Mouse (Mus musculus) midbrain, postnatal 0 days (tissue): ENCODE measurements around the gene Cdkn1b. TPM values are rescaled to one million over a fixed set of nuclear protein-coding genes. Genes with fewer than 3 reads are reported as not detected.

Experiments
- ATAC-seq: fragments of 200-750 bp; cut with Nextera tagmentation; 2 replicates; pipeline ENCODE4 v1.8.0; 2017; ENCODE audit warnings: moderate number of reproducible peaks, mild to moderate bottlenecking, moderate TSS enrichment, moderate library complexity; ENCODE audit not compliant: low FRiP score
- DNase-seq: peaks from one replicate; pipeline ENCODE4 v3.0.0-alpha.2; 2015; ENCODE audit warnings: low spot score
- H3K27ac ChIP-seq: fragments of 300-500 bp; sonication (generic); 2 replicates; pipeline ENCODE4 v1.5.1; 2014; ENCODE audit warnings: low read depth, mild to moderate bottlenecking, low read length, mixed read lengths
- H3K27me3 ChIP-seq: fragments of 300-500 bp; sonication (generic); 2 replicates; pipeline ENCODE4 v1.6.1; 2014; ENCODE audit warnings: low read length, control low read depth, mixed read lengths; ENCODE audit not compliant: insufficient read depth
- H3K36me3 ChIP-seq: fragments of 300-500 bp; sonication (generic); 2 replicates; pipeline ENCODE4 v1.6.1; 2014; ENCODE audit warnings: low read length, control low read depth, mixed read lengths; ENCODE audit not compliant: insufficient read depth
- H3K4me1 ChIP-seq: fragments of 300-500 bp; sonication (generic); 2 replicates; pipeline ENCODE4 v1.6.1; 2014; ENCODE audit warnings: mild to moderate bottlenecking, control low read depth, antibody characterized with exemption, low read length, mixed read lengths; ENCODE audit not compliant: insufficient read depth
- H3K4me2 ChIP-seq: fragments of 300-500 bp; sonication (generic); 2 replicates; pipeline ENCODE4 v1.6.1; 2014; ENCODE audit warnings: low read depth, mild to moderate bottlenecking, low read length, mixed read lengths; ENCODE audit not compliant: poor library complexity, severe bottlenecking
- H3K4me3 ChIP-seq: fragments of 300-500 bp; sonication (generic); 2 replicates; pipeline ENCODE4 v1.5.1; 2014; ENCODE audit warnings: low read depth, mild to moderate bottlenecking, low read length, moderate library complexity
- H3K9ac ChIP-seq: fragments of 300-500 bp; sonication (generic); replicated peaks from 2 replicates; pipeline ENCODE4 v1.6.1; 2014; ENCODE audit warnings: mild to moderate bottlenecking, low read length, moderate library complexity, mixed read lengths; ENCODE audit not compliant: poor library complexity, severe bottlenecking
- H3K9me3 ChIP-seq: fragments of 300-500 bp; sonication (generic); 2 replicates; pipeline ENCODE4 v1.6.1; 2016; ENCODE audit warnings: low read length, control low read depth
- CTCF ChIP-seq: IDR thresholded peaks from 2 replicates; pipeline ENCODE4 v1.5.1; 2016; ENCODE audit warnings: antibody characterized with exemption, mild to moderate bottlenecking
- WGBS: fragments of 180-500 bp; shearing (Covaris S2); extraction: QIAGEN DNeasy Blood & Tissue Kit; methylation state at CpG from one replicate; pipeline ENCODE4 v1.1.7; 2014; 5-methylcytosine and 5-hydroxymethylcytosine counted together
- polyA plus RNA-seq: library from polyadenylated mRNA; unstranded; fragments of >200 nt; fragmentation: Nextera tagmentation; extraction: Ambion mirVana; gene quantifications from 2 replicates; pipeline ENCODE4 v1.2.1, GENCODE M21; 2015
- total RNA-seq: library from RNA; depleted of rRNA; stranded (reverse); fragments of >200 nt; gene quantifications from 2 replicates; pipeline ENCODE4 v1.2.3, GENCODE M21; 2014

Cdkn1b gene
- total and polyA plus RNA-seq, 2 experiments from 2014 or later = 25.6 to 58.8 TPM

DNA sequence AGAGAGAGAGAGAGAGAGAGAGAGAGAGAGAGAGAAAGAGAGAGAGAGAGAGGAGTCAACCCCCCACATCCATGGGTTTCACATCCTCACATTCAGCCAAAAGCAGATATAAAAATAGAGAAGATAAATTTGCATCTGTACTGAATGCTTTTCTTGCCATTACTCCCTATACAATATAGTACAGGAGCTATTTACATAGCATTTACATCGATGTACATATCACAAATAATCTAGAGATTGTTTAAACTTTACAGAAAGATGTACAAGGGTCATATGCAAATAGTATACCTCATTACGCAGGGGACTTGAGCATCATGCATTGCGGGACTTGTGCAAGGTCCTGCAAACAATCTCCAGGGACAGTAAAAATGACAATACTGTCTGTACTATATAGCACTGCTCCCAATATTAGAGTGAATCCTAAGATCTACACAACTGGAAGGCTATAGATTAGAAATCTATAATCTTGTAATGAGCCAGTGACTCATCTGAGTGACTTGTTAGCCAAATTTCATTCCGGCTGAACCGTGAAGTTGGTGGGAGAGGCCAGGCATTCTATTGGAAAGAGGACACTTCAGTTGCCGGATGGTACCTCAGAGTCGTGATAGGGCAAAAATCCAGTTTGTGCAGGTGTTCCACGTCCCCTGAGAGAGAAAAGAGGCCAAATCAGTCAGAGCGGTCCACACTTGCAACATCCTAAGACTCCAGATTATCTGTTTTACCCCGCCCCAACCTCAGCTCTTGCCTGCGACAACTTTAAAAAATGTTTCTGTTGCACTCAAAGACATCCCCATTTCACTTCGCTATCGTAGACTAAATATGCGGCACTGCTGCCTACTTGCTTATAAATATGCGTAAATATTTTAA lies 23.4 kb upstream of the Cdkn1b start:
- no peak overlapping the region for H3K27ac ChIP-seq

DNA sequence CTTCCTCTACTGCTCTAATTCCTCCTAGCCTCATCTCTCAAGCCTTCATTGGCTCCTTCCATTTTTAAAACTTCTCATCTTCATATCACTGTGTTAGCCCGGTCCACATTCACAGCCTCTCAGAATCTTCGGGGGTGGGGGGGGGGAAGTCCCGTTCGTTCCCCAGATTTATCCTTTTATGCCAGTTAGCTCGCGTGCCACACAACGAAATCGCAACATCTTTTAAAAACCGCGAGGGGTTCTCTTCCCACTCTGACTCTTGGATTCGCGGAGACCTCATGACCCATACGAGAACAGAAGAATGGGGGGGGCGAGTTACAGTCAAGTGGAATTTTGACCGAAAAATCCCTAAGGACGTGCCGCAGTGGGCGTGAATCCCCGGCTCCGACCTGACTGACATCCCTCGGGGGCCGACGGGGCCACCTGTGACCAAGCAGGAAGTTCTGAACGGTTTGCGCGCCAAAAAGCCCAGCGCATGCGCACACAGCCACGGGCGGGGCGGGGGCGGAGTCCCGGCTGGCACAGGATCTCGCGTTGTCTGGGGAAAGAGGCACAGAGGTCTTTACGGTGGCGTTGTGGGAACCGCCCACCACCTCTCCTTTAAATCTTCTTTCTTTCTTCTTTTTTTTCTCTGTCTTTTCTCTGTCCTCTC lies 22.6 kb upstream of the Cdkn1b start:
- WGBS = under 1% methylated on average over 38 of the region's 38 CpGs
- H3K4me3 ChIP-seq = peak overlapping the region; percentile 60
- H3K9ac ChIP-seq = peak overlapping the region; percentile 95
- no peaks in the 10 kb centered on the region for H3K9me3 ChIP-seq
- no peaks in the 10 kb centered on the region for H3K27me3 ChIP-seq
- ATAC-seq (peak; percentile 95), DNase-seq (peak; percentile 93)
- no peak for TF ChIP-seq CTCF
- peak overlapping the region; percentile 67 for H3K4me2 ChIP-seq
- H3K4me1 ChIP-seq = peaks cover 4% of the 10 kb centered on the region; the same call in 1 of the 2 replicates
- peak overlapping the region; percentile 99 for H3K27ac ChIP-seq
- no peaks in the 10 kb centered on the region for H3K36me3 ChIP-seq

More for the DNA sequence above, 23.4 kb upstream of the Cdkn1b start:
- no peaks in the 10 kb centered on the region for H3K9me3 ChIP-seq
- H3K27me3 ChIP-seq = no peaks in the 10 kb centered on the region
- 52% methylated on average over 15 of the region's 15 CpGs for WGBS
- H3K4me1 ChIP-seq = peaks cover 4% of the 10 kb centered on the region; the same call in 1 of the 2 replicates
- no peak for ATAC-seq
- no peaks in the 10 kb centered on the region for H3K36me3 ChIP-seq
- peak overlapping the region; percentile 60 for H3K4me3 ChIP-seq
- no peak for TF ChIP-seq CTCF
- peak overlapping the region; percentile 67 for H3K4me2 ChIP-seq
- H3K9ac ChIP-seq = peak overlapping the region; percentile 95
- DNase-seq = no peak

DNA sequence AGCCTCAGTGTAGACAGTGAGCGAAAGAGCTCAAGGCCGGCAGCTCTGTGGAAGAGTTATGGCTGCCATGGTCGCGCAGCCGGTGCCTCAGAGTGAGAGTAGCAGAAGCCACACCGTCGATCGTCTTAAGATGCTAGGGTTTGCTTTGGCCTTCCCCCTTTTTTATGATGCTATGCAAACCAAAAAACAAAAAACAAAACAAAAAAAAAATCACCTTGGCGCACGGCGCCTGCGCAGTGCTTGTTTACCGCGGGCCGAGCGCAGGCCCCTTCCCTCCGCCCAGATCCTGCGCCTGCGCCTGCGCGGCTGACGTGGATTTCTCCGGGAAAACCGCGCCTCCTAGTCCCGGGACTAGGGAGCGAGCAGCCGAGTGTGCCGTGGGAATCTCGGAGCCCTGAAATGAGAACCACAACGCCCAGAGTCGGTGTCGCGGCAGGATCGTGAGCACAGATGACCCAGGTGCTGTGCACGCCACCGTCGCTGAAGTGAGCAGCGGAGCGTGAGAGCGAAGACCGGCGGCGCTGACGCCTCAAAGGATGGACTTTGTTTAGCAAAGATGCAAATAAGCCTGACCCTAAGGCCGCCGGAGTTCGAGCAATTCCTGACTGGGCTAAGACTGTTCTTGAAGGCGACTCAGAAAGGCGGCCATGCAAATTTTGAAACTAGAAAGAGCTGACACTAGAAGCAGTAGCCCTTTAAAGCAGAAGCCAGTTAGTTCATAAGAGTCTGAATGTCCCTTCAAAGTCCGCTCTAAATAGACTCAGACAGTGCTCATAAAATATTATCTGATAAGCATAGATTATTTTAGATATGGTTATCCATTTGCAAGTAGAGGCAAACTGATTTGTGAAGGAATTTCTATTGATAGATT lies 21.9 kb upstream of the Cdkn1b start, which contains the start of gene Gpr19:
TSS of gene Gpr19 (minus strand) at position 484 of the 871 bp plus-strand sequence.
- Histone ChIP-seq H3K27me3 (no peaks in the 10 kb centered on the region), H3K9ac (peak within 1 kb of the TSS; percentile 95), H3K36me3 (no peaks in the 10 kb centered on the region), H3K4me3 (peak within 1 kb of the TSS; percentile 60), H3K9me3 (no peaks in the 10 kb centered on the region), H3K27ac (peak within 1 kb of the TSS; percentile 99), H3K4me2 (peak within 1 kb of the TSS; percentile 67), H3K4me1 (peaks cover 4% of the 10 kb centered on the region; the same call in 1 of the 2 replicates)
- peak; percentile 95 for ATAC-seq
- DNase-seq = peak; percentile 94
- peak; percentile 49 for TF ChIP-seq CTCF
- under 1% methylated on average over 51 of the region's 51 CpGs for WGBS

DNA sequence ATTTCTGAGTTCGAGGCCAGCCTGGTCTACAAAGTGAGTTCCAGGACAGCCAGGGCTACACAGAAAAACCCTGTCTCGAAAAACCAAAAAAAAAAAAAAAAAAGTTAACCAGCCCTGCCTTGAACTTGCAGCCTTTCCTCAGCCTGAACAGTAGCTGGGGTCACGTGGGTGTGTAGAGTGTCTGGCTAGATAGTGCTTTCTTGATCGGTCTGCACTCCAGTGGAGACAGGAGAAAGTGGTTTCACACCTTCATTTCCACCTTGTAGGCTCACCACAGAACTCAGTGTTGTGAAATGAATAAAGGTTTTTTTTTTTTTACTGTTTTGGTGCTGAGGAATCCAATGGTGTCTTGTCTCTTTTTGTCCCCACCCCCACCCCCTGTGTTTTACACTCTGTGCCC lies 16.8 kb upstream of the Cdkn1b start:
- WGBS = 97% methylated on average over 2 of the region's 4 CpGs
- no peaks in the 10 kb centered on the region for H3K27me3 ChIP-seq
- no peaks in the 10 kb centered on the region for H3K36me3 ChIP-seq
- no peaks in the 10 kb centered on the region for H3K4me1 ChIP-seq
- H3K4me3 ChIP-seq = no peak overlapping the region
- no peak overlapping the region for H3K27ac ChIP-seq
- no peak overlapping the region for H3K4me2 ChIP-seq
- DNase-seq (no peak), ATAC-seq (no peak)
- no peak for TF ChIP-seq CTCF
- H3K9me3 ChIP-seq = no peaks in the 10 kb centered on the region
- no peak overlapping the region for H3K9ac ChIP-seq

DNA sequence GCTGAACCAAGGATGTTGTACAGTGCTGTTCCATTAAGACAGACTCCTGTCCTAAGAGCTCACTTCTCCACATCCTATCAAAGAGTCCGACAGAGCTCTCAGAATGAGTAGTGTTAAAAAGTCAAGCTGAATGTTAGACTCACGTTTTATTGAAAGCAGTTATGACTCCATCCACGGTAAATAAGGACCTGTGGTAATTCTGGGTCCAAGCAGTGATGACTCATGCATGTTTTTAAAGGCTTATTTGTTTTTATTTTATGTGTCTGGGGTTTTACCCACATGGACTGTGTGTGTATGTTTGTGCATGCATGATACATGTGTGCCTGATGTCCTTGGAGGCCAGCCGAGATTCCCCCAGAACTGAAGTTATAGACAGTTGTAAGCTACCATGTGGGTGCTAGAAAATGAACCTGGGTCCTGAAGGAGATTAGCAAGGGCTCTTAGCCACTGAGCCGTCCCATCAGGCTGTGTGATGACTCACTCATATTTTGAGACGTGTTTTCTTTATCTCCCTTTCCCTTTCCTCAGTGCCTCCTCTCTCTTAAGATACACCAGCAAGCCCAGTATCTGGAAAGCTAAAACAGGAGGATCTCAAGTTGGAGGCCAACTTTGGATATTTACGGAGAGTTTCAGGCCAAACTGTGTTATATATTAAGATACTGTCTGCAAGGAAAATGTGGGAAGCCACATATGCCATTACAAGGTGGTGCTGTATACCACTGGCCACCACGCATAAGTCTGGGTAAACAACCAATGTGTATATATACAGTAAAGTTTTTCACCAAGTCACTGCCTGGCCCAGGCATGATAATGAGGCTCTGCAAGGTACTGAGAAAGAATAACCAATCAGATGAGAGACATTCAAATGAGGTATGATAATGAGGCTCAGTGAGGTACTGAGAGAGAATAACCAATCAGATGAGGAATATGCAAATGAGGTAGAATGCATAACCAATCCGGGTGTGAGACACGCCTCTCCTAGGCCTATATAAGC lies 16.0 kb upstream of the Cdkn1b start:
- WGBS = 96% methylated on average over 10 of the region's 10 CpGs
- H3K9me3 ChIP-seq = no peaks in the 10 kb centered on the region

More for the DNA sequence above, 16.0 kb upstream of the Cdkn1b start:
- Histone ChIP-seq H3K27me3 (no peaks in the 10 kb centered on the region), H3K36me3 (no peaks in the 10 kb centered on the region), H3K4me1 (no peaks in the 10 kb centered on the region), H3K4me2 (no peak overlapping the region), H3K27ac (no peak overlapping the region), H3K4me3 (no peak overlapping the region), H3K9ac (no peak overlapping the region)
- DNase-seq (no peak), ATAC-seq (no peak)
- TF ChIP-seq CTCF = no peak
